Mouse (Mus musculus): ENCODE data around the gene Cabp7.

- TF ChIP-seq CTCF (IDR thresholded peaks at IDR 0.05; ENCODE audit: low read depth) (no peak), EP300 (IDR thresholded peaks at IDR 0.05; ENCODE audit: low read depth) (no peak)
These were observed 26.6 kb downstream of the Cabp7 start for GRCm38 (mm10) chr11:4719961-4720360.
